Mouse (Mus musculus) lung, embryonic 15.5 days (tissue): ENCODE measurements around the gene Maml1. TPM values are rescaled to one million over a fixed set of nuclear protein-coding genes. Genes with fewer than 3 reads are reported as not detected.
"Not testable (repeated sequence)": the region's sequence is repeated elsewhere in the genome, so short reads cannot be mapped to it uniquely, and the experiment has no call there.

Experiments
- ATAC-seq: fragments of 200-750 bp; cut with Nextera tagmentation; 2 replicates; pipeline ENCODE4 v1.8.0; 2017; ENCODE audit warnings: moderate number of reproducible peaks, borderline replicate concordance; ENCODE audit not compliant: low FRiP score, low TSS enrichment; ENCODE audit errors: extremely low read depth
- H3K27ac ChIP-seq: fragments of 300-500 bp; sonication (generic); 2 replicates; pipeline ENCODE4 v1.5.1; 2015; ENCODE audit warnings: moderate library complexity, mild to moderate bottlenecking, inconsistent platforms
- H3K27me3 ChIP-seq: fragments of 300-500 bp; sonication (generic); 2 replicates; pipeline ENCODE4 v1.6.1; 2015; ENCODE audit warnings: inconsistent platforms
- H3K36me3 ChIP-seq: fragments of 300-500 bp; sonication (generic); 2 replicates; pipeline ENCODE4 v1.6.1; 2015; ENCODE audit warnings: inconsistent platforms
- H3K4me1 ChIP-seq: fragments of 300-500 bp; sonication (generic); 2 replicates; pipeline ENCODE4 v1.6.1; 2015; ENCODE audit warnings: inconsistent platforms
- H3K4me2 ChIP-seq: fragments of 300-500 bp; sonication (generic); 2 replicates; pipeline ENCODE4 v1.6.1; 2015; ENCODE audit warnings: inconsistent platforms, mild to moderate bottlenecking, moderate library complexity
- H3K4me3 ChIP-seq: fragments of 300-500 bp; sonication (generic); 2 replicates; pipeline ENCODE4 v1.5.1; 2015; ENCODE audit warnings: mild to moderate bottlenecking, inconsistent platforms
- H3K9ac ChIP-seq: fragments of 300-500 bp; sonication (generic); 2 replicates; pipeline ENCODE4 v1.6.1; 2015; ENCODE audit warnings: inconsistent platforms
- H3K9me3 ChIP-seq: fragments of 300-500 bp; sonication (generic); 2 replicates; pipeline ENCODE4 v1.6.1; 2016; ENCODE audit warnings: inconsistent platforms
- WGBS: fragments of 180-500 bp; shearing (Covaris S2); methylation state at CpG from one replicate; pipeline ENCODE4 v1.1.7; 2015; 5-methylcytosine and 5-hydroxymethylcytosine counted together
- polyA plus RNA-seq: library from polyadenylated mRNA; unstranded; fragments of >200 nt; fragmentation: Nextera tagmentation; extraction: Ambion mirVana; gene quantifications from 2 replicates; pipeline ENCODE4 v1.2.1, GENCODE M21; 2015

Gene Maml1
- polyA plus RNA-seq, 1 experiment from 2014 or later = 6.5 TPM

DNA sequence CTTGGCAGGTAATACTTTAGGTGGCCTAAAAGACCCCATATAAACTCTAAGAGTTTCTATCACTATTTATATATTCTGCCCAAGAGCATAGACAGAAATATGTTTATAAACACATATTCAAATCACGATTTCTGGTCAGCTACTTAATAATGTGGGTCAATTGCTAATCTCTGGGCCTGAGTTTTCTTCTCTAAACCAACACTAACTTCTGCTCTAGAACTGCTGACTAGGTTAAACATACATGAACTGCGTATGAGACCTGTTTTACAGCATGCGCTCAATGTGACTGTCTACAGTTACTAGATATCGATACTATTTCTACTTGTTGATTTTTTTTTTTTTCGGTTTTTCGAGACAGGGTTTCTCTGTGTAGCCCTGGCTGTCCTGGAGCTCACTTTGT is 29.1 kb upstream of the Maml1 start:
- WGBS = 80% methylated on average over 6 of the region's 6 CpGs
- no peak overlapping the region for H3K4me3 ChIP-seq
- H3K9me3 ChIP-seq = no peaks in the 10 kb centered on the region
- peaks cover 11% of the 10 kb centered on the region; the same call in 1 of the 2 replicates for H3K36me3 ChIP-seq
- H3K27me3 ChIP-seq = no peaks in the 10 kb centered on the region
- ATAC-seq = no peak
- H3K4me2 ChIP-seq = no peak overlapping the region
- peaks cover 29% of the 10 kb centered on the region; the same call in 1 of the 2 replicates for H3K4me1 ChIP-seq
- no peak overlapping the region for H3K9ac ChIP-seq
- no peak overlapping the region for H3K27ac ChIP-seq

DNA sequence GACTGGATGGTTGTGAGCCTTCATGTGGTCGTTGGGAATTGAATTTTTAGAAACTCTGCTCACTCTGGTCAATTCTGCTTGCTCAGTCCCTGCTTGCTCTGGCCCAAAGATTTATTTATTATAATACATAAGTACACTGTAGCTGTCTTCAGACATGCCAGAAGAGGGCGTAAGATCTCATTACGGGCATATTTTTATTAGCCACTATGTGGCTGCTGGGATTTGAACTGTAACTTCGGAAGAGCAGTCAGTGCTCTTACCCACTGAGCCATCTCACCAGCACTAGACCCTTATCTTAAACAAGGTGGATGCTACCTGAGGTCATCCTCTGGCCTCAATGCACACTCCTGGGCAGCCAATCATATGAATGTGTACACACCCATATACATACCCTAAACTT is 27.2 kb upstream of the Maml1 start:
- H3K9ac ChIP-seq, H3K4me3 ChIP-seq, H3K27ac ChIP-seq, ATAC-seq, H3K9me3 ChIP-seq, H3K4me2 ChIP-seq, H3K27me3 ChIP-seq: not testable (repeated sequence)
- H3K36me3 ChIP-seq = peaks cover 11% of the 10 kb centered on the region; the same call in 1 of the 2 replicates
- WGBS = 76% methylated on average over 4 of the region's 4 CpGs
- peaks cover 27% of the 10 kb centered on the region; the same call in 1 of the 2 replicates for H3K4me1 ChIP-seq

- Histone ChIP-seq H3K27me3 (no peaks in the 10 kb centered on the region), H3K4me1 (no peaks in the 10 kb centered on the region), H3K9ac (no peak overlapping the region), H3K27ac (no peak overlapping the region), H3K4me3 (no peak overlapping the region), H3K9me3 (no peaks in the 10 kb centered on the region), H3K36me3 (peaks cover 35% of the 10 kb centered on the region), H3K4me2 (no peak overlapping the region)
- 79% methylated on average over 2 of the region's 2 CpGs for WGBS
- ATAC-seq = no peak
Measured at GRCm38 (mm10) chr11:50312803-50313202, 20.7 kb upstream of the Maml1 start.

DNA sequence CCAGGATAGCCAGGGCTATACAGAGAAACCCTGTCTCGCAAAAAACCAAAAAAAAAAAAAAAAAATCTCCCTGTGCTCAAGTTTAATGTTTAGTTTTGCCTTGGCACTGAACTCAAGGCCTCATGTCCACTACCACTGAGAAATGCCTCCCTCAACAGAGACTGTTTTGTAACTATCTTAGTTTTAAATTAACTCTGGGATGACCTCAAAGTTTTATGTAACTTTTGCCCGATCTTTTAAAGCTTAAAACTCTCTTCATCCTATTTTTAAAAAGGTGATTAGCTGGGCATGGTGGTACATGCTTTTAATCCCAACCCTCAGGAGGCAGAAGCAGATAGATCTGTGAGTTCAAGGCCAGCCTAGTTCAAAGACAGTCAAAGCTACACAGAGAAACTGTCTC is 11.3 kb upstream of the Maml1 start:
- H3K4me3 ChIP-seq = no peak overlapping the region
- H3K27ac ChIP-seq = no peak overlapping the region
- H3K27me3 ChIP-seq = no peaks in the 10 kb centered on the region
- H3K9ac ChIP-seq = no peak overlapping the region
- H3K4me2 ChIP-seq = no peak overlapping the region
- no peaks in the 10 kb centered on the region for H3K9me3 ChIP-seq
- peaks cover 89% of the 10 kb centered on the region for H3K36me3 ChIP-seq
- WGBS = 86% methylated on average over 2 of the region's 2 CpGs
- H3K4me1 ChIP-seq = no peaks in the 10 kb centered on the region
- no peak for ATAC-seq

DNA sequence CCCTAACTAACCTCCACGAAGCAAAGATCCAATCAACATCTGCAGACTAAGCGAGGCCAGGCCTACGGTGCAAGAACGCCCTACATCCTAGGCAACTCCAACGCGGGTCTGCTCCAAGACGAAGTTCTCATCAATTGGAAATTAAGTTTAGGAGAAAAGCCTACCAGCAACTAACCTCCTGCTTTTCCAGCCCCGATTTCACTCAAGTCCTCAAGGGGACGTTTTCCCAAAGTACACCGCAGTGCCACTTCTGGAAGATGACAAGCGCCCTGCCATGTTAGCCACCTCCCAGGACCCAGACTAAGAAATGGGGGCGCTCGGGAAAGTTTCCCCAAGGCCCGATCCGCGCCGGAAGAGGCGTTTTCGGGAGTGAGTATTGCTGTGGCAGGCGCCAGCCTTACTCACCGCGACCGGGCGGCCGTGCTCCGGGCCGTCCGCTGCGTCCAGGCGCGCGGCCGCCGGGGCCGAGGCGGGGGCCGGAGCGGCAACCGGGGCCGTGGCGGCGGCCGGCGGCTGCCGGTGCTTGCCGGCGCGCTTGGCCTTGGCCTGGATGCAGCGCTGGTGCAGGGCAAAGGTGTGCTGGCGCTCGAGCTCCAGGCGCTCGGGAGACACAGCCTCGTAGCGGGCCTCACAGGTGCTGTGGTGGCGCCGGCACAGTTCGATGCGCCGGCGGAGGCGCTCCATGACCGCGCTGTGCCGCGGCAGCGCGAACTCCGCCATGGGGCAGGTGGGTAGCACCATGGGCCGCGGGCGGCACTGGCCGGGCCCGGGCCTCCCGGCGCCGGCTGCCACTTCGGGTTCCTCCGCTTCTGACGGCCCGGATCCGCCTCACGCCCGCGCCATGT is 568 bp downstream of the Maml1 start:
- Histone ChIP-seq H3K36me3 (peaks cover 25% of the 10 kb centered on the region), H3K4me1 (peaks cover 10% of the 10 kb centered on the region)
- 1% methylated on average over 74 of the region's 85 CpGs for WGBS

DNA sequence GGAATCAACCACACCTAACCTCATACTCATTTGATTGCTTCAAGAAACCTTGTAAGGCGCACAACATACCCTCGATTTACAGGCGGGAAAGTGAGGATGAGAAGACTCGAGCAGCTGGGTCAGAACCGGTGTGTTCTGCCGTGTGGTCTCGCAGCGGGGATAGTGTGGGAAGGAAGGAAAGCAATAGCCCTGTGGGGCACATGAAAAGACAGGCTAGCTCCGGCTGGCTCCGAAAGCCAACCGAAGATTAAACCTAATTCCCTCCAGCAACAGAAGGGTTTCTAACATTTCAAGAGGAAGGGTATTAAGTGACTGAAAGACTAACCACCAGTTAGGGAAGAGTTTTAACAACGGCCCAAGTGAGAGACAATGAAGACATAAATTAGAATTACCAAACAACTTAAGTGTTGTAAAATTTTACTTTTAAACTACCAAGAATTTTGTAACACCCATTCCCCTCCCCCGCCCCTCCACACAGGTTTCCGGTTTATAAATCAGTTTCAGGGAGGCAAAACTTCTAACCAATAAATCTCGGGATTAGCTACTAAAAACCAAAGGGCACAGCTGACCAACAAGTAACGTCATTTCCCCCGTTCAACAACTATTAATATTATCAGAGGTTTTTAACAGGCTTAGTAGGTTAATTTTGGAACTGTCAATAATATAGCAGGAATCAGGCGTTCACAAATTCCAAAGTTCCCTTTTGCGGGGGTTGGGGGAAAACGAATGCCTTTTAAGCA is 1.5 kb downstream of the Maml1 start:
- 12% methylated on average over 20 of the region's 20 CpGs for WGBS
- peak overlapping the region; percentile 98 for H3K27ac ChIP-seq
- H3K27me3 ChIP-seq = no peaks in the 10 kb centered on the region
- peak overlapping the region; percentile 92 for H3K4me3 ChIP-seq
- H3K9ac ChIP-seq = peak overlapping the region; percentile 98
- H3K9me3 ChIP-seq = no peaks in the 10 kb centered on the region
- H3K36me3 ChIP-seq = peaks cover 22% of the 10 kb centered on the region
- no peak for ATAC-seq
- H3K4me2 ChIP-seq = peak overlapping the region; percentile 70
- peaks cover 10% of the 10 kb centered on the region for H3K4me1 ChIP-seq

More for the DNA sequence above, 568 bp downstream of the Maml1 start:
- H3K4me3 ChIP-seq = peak overlapping the region; percentile 92
- peak overlapping the region; percentile 98 for H3K27ac ChIP-seq
- no peaks in the 10 kb centered on the region for H3K27me3 ChIP-seq
- H3K9ac ChIP-seq = peak overlapping the region; percentile 98
- peak; percentile 75 for ATAC-seq
- H3K9me3 ChIP-seq = no peaks in the 10 kb centered on the region
- H3K4me2 ChIP-seq = peak overlapping the region; percentile 70

DNA sequence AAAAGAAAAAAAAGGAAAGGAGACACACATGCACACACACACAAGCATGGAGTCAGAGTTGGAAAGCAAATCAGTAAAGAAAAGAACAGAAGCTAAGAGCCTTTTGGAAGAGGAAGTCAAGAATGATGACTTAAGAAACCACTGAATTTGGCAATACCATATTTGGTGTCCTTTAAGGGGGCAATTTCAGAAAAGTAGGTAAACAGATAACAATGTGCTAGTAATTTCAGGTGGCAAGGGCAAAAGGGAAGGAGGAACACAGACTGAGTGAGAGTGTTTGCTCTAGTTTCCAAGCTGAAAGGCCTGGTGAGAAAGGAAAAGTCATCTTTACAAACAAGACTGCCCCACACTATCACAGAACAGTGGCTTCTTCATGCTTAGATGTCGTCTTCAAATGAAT is 5.7 kb downstream of the Maml1 start:
- Histone ChIP-seq H3K9me3 (no peaks in the 10 kb centered on the region), H3K36me3 (peaks cover 11% of the 10 kb centered on the region; the same call in 1 of the 2 replicates), H3K4me3 (no peak overlapping the region), H3K27ac (no peak overlapping the region), H3K4me2 (no peak overlapping the region), H3K27me3 (no peaks in the 10 kb centered on the region), H3K4me1 (peaks cover 10% of the 10 kb centered on the region), H3K9ac (no peak overlapping the region)
- 69% methylated on average over 1 of the region's 1 CpGs for WGBS
- no peak for ATAC-seq

DNA sequence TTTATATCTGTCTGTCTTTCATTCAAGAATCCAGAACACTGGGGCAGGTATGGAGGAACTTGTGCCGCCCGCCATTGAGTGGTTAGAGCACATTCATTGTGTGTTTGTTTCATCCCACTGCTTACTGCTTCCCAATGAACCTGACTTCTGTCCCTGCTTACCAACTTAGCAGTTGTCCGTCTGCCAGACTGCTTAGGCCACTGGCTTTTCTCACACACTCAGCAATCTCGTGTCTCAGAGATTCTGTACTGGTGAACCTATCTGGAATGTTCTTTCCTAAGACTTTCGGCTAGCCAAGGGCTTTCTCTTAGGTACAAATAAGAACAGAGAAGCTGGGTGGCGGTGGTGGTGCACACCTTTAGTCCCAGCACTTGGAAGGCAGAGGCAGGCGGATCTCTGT is 6.4 kb downstream of the Maml1 start:
- Histone ChIP-seq H3K36me3 (peaks cover 11% of the 10 kb centered on the region; the same call in 1 of the 2 replicates), H3K9me3 (no peaks in the 10 kb centered on the region), H3K9ac (no peak overlapping the region), H3K4me1 (peaks cover 10% of the 10 kb centered on the region), H3K4me3 (no peak overlapping the region), H3K4me2 (no peak overlapping the region), H3K27ac (no peak overlapping the region), H3K27me3 (no peaks in the 10 kb centered on the region)
- WGBS = 93% methylated on average over 7 of the region's 7 CpGs
- ATAC-seq = no peak

DNA sequence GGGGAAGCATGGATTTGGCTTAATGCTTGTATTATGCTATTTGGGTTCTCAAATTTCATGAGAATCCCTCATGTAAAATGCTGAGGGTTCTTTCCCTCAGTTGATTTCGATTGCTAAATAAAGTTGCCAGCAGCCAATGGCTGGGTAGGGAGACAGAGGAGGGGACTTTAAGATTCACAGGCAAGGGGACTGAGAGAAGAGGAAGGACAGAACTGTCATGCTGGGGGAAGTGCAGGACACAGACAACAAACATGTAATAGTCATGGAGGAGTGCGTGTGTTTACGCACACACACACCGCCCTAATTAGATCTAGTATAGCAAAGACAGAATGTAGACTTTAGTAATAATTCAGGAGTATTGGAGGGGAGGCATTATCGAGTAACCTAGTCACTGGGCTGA is 6.8 kb downstream of the Maml1 start:
- WGBS = 91% methylated on average over 5 of the region's 5 CpGs
- Histone ChIP-seq H3K4me3 (no peak overlapping the region), H3K27ac (no peak overlapping the region), H3K27me3 (no peaks in the 10 kb centered on the region), H3K9me3 (no peaks in the 10 kb centered on the region), H3K4me2 (no peak overlapping the region), H3K36me3 (peaks cover 11% of the 10 kb centered on the region; the same call in 1 of the 2 replicates), H3K4me1 (peaks cover 6% of the 10 kb centered on the region), H3K9ac (no peak overlapping the region)
- ATAC-seq = no peak

GRCm38 (mm10) chr11:50280053-50280452 is 12.1 kb downstream of the Maml1 start:
- H3K4me2 ChIP-seq = no peak overlapping the region
- no peaks in the 10 kb centered on the region for H3K27me3 ChIP-seq
- ATAC-seq = no peak
- peaks cover 12% of the 10 kb centered on the region; the same call in 1 of the 2 replicates for H3K4me1 ChIP-seq
- H3K36me3 ChIP-seq = no peaks in the 10 kb centered on the region
- no peaks in the 10 kb centered on the region for H3K9me3 ChIP-seq
- WGBS = 72% methylated on average over 1 of the region's 1 CpGs
- H3K9ac ChIP-seq = no peak overlapping the region
- H3K27ac ChIP-seq = no peak overlapping the region
- H3K4me3 ChIP-seq = no peak overlapping the region

- H3K27me3 ChIP-seq = no peaks in the 10 kb centered on the region
- ATAC-seq = no peak
- WGBS = 52% methylated on average over 4 of the region's 4 CpGs
- H3K9me3 ChIP-seq = no peaks in the 10 kb centered on the region
- H3K4me2 ChIP-seq = peak overlapping the region; percentile 8; the same call in 1 of the 2 replicates
- no peak overlapping the region for H3K9ac ChIP-seq
- peaks cover 18% of the 10 kb centered on the region; the same call in 1 of the 2 replicates for H3K4me1 ChIP-seq
- peak overlapping the region; percentile 64 for H3K27ac ChIP-seq
- H3K36me3 ChIP-seq = no peaks in the 10 kb centered on the region
- no peak overlapping the region for H3K4me3 ChIP-seq
Measured at GRCm38 (mm10) chr11:50279005-50279404, 13.1 kb downstream of the Maml1 start.

GRCm38 (mm10) chr11:50277706-50278105 is 14.4 kb downstream of the Maml1 start:
- Histone ChIP-seq H3K4me3 (no peak overlapping the region), H3K9ac (no peak overlapping the region), H3K27ac (peak overlapping the region; percentile 64; the same call in 1 of the 2 replicates), H3K9me3 (no peaks in the 10 kb centered on the region), H3K27me3 (no peaks in the 10 kb centered on the region), H3K4me2 (no peak overlapping the region), H3K36me3 (no peaks in the 10 kb centered on the region), H3K4me1 (peaks cover 18% of the 10 kb centered on the region; the same call in 1 of the 2 replicates)
- 92% methylated on average over 6 of the region's 6 CpGs for WGBS
- no peak for ATAC-seq
